Mouse (Mus musculus) kidney, postnatal 0 days (tissue): ENCODE measurements around the gene Fbxl15. TPM values are rescaled to one million over a fixed set of nuclear protein-coding genes. Genes with fewer than 3 reads are reported as not detected.
A peak's percentile ranks its signal among the peaks of the same experiment; 100 is the strongest.

Experiments
- ATAC-seq: fragments of 200-750 bp; cut with Nextera tagmentation; replicated peaks from 2 replicates; pipeline ENCODE4 v1.8.0; 2017; ENCODE audit warnings: low read depth, moderate number of reproducible peaks, moderate TSS enrichment, moderate library complexity; ENCODE audit not compliant: low FRiP score
- DNase-seq: peaks from one replicate; pipeline ENCODE4 v3.0.0-alpha.2; 2016; ENCODE audit warnings: low spot score
- H3K27ac ChIP-seq: fragments of 300-500 bp; sonication (generic); 2 replicates; pipeline ENCODE4 v1.5.1; 2014; ENCODE audit warnings: mild to moderate bottlenecking
- H3K27me3 ChIP-seq: fragments of 300-500 bp; sonication (generic); 2 replicates; pipeline ENCODE4 v1.6.1; 2014; ENCODE audit warnings: low read length, mixed read lengths; ENCODE audit not compliant: insufficient read depth
- H3K36me3 ChIP-seq: fragments of 300-500 bp; sonication (generic); 2 replicates; pipeline ENCODE4 v1.6.1; 2014; ENCODE audit warnings: low read length, mixed read lengths; ENCODE audit not compliant: insufficient read depth
- H3K4me1 ChIP-seq: fragments of 300-500 bp; sonication (generic); replicated peaks from 2 replicates; pipeline ENCODE4 v1.6.1; 2014; ENCODE audit warnings: antibody characterized with exemption, low read length, mixed read lengths; ENCODE audit not compliant: insufficient read depth
- H3K4me2 ChIP-seq: fragments of 300-500 bp; sonication (generic); 2 replicates; pipeline ENCODE4 v1.6.1; 2014; ENCODE audit warnings: mild to moderate bottlenecking, low read length, moderate library complexity, mixed read lengths
- H3K4me3 ChIP-seq: fragments of 300-500 bp; sonication (generic); replicated peaks from 2 replicates; pipeline ENCODE4 v1.5.1; 2014; ENCODE audit warnings: low read depth, low read length
- H3K9ac ChIP-seq: fragments of 300-500 bp; sonication (generic); 2 replicates; pipeline ENCODE4 v1.6.1; 2014; ENCODE audit warnings: low read depth, low read length
- H3K9me3 ChIP-seq: fragments of 300-500 bp; sonication (generic); replicated peaks from 2 replicates; pipeline ENCODE4 v1.6.1; 2016; ENCODE audit warnings: low read length, inconsistent platforms, mixed read lengths
- CTCF ChIP-seq: IDR thresholded peaks from 2 replicates; pipeline ENCODE4 v1.5.1; 2016; ENCODE audit warnings: antibody characterized with exemption, low read depth, mild to moderate bottlenecking, moderate library complexity
- WGBS: fragments of 180-500 bp; shearing (Covaris S2); extraction: QIAGEN DNeasy Blood & Tissue Kit; methylation state at CpG from one replicate; pipeline ENCODE4 v1.1.7; 2014; 5-methylcytosine and 5-hydroxymethylcytosine counted together
- polyA plus RNA-seq: library from polyadenylated mRNA; unstranded; fragments of >200 nt; fragmentation: Nextera tagmentation; extraction: Ambion mirVana; gene quantifications from 2 replicates; pipeline ENCODE4 v1.2.1, GENCODE M21; 2015

Fbxl15 gene
- polyA plus RNA-seq, 1 experiment from 2014 or later: 33.8 TPM

DNA sequence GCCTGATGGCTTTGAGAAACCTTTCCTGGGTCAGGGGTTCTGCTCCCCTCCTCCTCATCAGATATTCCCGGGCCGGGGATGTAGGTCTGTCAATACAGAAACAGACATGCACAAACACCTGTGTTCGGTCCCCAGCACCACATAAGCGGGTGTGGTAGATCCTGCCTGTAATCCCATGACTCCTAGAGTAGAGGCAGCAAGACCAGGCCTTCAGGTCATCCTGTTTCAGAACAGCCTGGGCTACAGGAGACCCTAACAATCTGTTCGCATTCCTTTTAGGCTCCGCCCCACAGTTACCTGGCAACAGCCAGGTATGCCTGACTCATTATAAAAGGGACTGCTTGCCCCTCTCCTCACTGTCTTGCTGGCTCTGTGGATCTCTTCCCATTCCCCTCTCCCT lies 21.6 kb downstream of the Fbxl15 start:
- Histone ChIP-seq H3K4me1 (peaks cover 9% of the 10 kb centered on the region; the same call in 1 of the 2 replicates), H3K27ac (no peak overlapping the region; the same call in 1 of the 2 replicates), H3K36me3 (no peaks in the 10 kb centered on the region), H3K4me2 (peak overlapping the region; percentile 87), H3K27me3 (no peaks in the 10 kb centered on the region), H3K9ac (peak overlapping the region; percentile 80; the same call in 1 of the 2 replicates), H3K4me3 (peak overlapping the region; percentile 59), H3K9me3 (no peaks in the 10 kb centered on the region)
- TF ChIP-seq CTCF: no peak
- WGBS: 30% methylated on average over 6 of the region's 6 CpGs
- ATAC-seq: peak; percentile 49
- no peak for DNase-seq

- 61% methylated on average over 10 of the region's 10 CpGs for WGBS
- Histone ChIP-seq H3K27ac (peak within 1 kb of the TSS; percentile 85), H3K27me3 (no peaks in the 10 kb centered on the region), H3K9ac (peak within 1 kb of the TSS; percentile 80), H3K4me1 (peaks cover 9% of the 10 kb centered on the region; the same call in 1 of the 2 replicates), H3K9me3 (no peaks in the 10 kb centered on the region), H3K36me3 (no peaks in the 10 kb centered on the region), H3K4me3 (peak within 1 kb of the TSS; percentile 59), H3K4me2 (peak within 1 kb of the TSS; percentile 87)
- no peak for ATAC-seq
- DNase-seq: no peak
- TF ChIP-seq CTCF: no peak
Observed at GRCm38 (mm10) chr19:46350168-46350932, 22.4 kb downstream of the Fbxl15 start, which contains the start of gene 2310034G01Rik. TSS of gene 2310034G01Rik (minus strand) at chr19:46350302.

- under 1% methylated on average over 29 of the region's 29 CpGs for WGBS
- Histone ChIP-seq H3K27ac (no peak overlapping the region), H3K36me3 (no peaks in the 10 kb centered on the region)
Observed at GRCm38 (mm10) chr19:46356701-46357138, 28.7 kb downstream of the Fbxl15 start.

GRCm38 (mm10) chr19:46357344-46358280 lies 29.6 kb downstream of the Fbxl15 start:
- no peak for TF ChIP-seq CTCF
- WGBS: 14% methylated on average over 25 of the region's 25 CpGs
- H3K4me3 ChIP-seq: peak overlapping the region; percentile 50
- 0 out of 2 replicates have a peak, but pooled peaks cover 6% of the 10 kb centered on the region for H3K4me1 ChIP-seq
- peak overlapping the region; percentile 89 for H3K4me2 ChIP-seq
- no peaks in the 10 kb centered on the region for H3K27me3 ChIP-seq
- no peaks in the 10 kb centered on the region for H3K9me3 ChIP-seq
- ATAC-seq: peak; percentile 58; the same call in 1 of the 2 replicates
- peak overlapping the region; percentile 54; the same call in 1 of the 2 replicates for H3K27ac ChIP-seq
- DNase-seq: peak; percentile 67
- peak overlapping the region; percentile 57; the same call in 1 of the 2 replicates for H3K9ac ChIP-seq
- H3K36me3 ChIP-seq: no peaks in the 10 kb centered on the region

More at GRCm38 (mm10) chr19:46356701-46357138, 28.7 kb downstream of the Fbxl15 start:
- no peak for TF ChIP-seq CTCF
- H3K4me1 ChIP-seq: 0 out of 2 replicates have a peak, but pooled peaks cover 6% of the 10 kb centered on the region
- DNase-seq (peak; percentile 92), ATAC-seq (peak; percentile 91)
- H3K4me2 ChIP-seq: peak overlapping the region; percentile 89
- peak overlapping the region; percentile 50 for H3K4me3 ChIP-seq
- no peaks in the 10 kb centered on the region for H3K27me3 ChIP-seq
- H3K9me3 ChIP-seq: no peaks in the 10 kb centered on the region
- peak overlapping the region; percentile 57 for H3K9ac ChIP-seq

- no peak for TF ChIP-seq CTCF
- 67% methylated on average over 4 of the region's 4 CpGs for WGBS
- H3K4me1 ChIP-seq: 0 out of 2 replicates have a peak, but pooled peaks cover 6% of the 10 kb centered on the region
- no peaks in the 10 kb centered on the region for H3K9me3 ChIP-seq
- H3K27me3 ChIP-seq: no peaks in the 10 kb centered on the region
- H3K9ac ChIP-seq: no peak overlapping the region
- H3K36me3 ChIP-seq: no peaks in the 10 kb centered on the region
- H3K4me3 ChIP-seq: no peak overlapping the region
- H3K4me2 ChIP-seq: peak overlapping the region; percentile 89; the same call in 1 of the 2 replicates
- ATAC-seq: no peak
- H3K27ac ChIP-seq: peak overlapping the region; percentile 54; the same call in 1 of the 2 replicates
- no peak for DNase-seq
Observed at GRCm38 (mm10) chr19:46358381-46358780, 30.4 kb downstream of the Fbxl15 start.

GRCm38 (mm10) chr19:46362104-46362503 lies 34.1 kb downstream of the Fbxl15 start:
- Histone ChIP-seq H3K4me3 (no peak overlapping the region), H3K27me3 (no peaks in the 10 kb centered on the region), H3K4me1 (0 out of 2 replicates have a peak, but pooled peaks cover 6% of the 10 kb centered on the region), H3K27ac (no peak overlapping the region), H3K4me2 (no peak overlapping the region), H3K36me3 (no peaks in the 10 kb centered on the region), H3K9me3 (no peaks in the 10 kb centered on the region), H3K9ac (no peak overlapping the region)
- no peak for DNase-seq
- WGBS: 83% methylated on average over 8 of the region's 8 CpGs
- no peak for TF ChIP-seq CTCF
- ATAC-seq: no peak
